Mouse (Mus musculus) liver, adult 2 months (tissue): ENCODE data around the gene Ugcg. TPM values are rescaled to one million over a fixed set of nuclear protein-coding genes. Genes with fewer than 3 reads are reported as not detected.

Source experiments
- DNase-seq: peaks from one replicate; pipeline ENCODE4 v3.0.0-alpha.2; 2011; ENCODE audit warnings: low read depth, low spot score; ENCODE audit errors: extremely low read depth
- H3K27ac ChIP-seq: fragments of 200-500 bp; replicated peaks from 2 replicates; pipeline ENCODE4 v1.5.1; 2012; ENCODE audit warnings: low read depth, mild to moderate bottlenecking, control low read depth, inconsistent platforms, low read length; ENCODE audit not compliant: insufficient read depth
- H3K27me3 ChIP-seq: fragments of 200-500 bp; 2 replicates; pipeline ENCODE4 v1.6.1; 2012; ENCODE audit warnings: mild to moderate bottlenecking, moderate library complexity, low read length, inconsistent platforms; ENCODE audit not compliant: control insufficient read depth, insufficient read depth
- H3K36me3 ChIP-seq: fragments of 200-500 bp; 2 replicates; pipeline ENCODE4 v1.6.1; 2012; ENCODE audit warnings: low read length, inconsistent platforms; ENCODE audit not compliant: control insufficient read depth, insufficient read depth
- H3K4me1 ChIP-seq: fragments of 200-500 bp; 2 replicates; pipeline ENCODE4 v1.6.1; 2011; ENCODE audit warnings: low read length; ENCODE audit not compliant: control insufficient read depth, insufficient read depth
- H3K4me3 ChIP-seq: fragments of 200-500 bp; 2 replicates; pipeline ENCODE4 v1.5.1; 2011; ENCODE audit warnings: low read depth, mild to moderate bottlenecking, control low read depth, low read length, moderate library complexity; ENCODE audit not compliant: insufficient read depth
- H3K79me2 ChIP-seq: fragments of 200-500 bp; 2 replicates; pipeline ENCODE4 v1.6.1; 2012; ENCODE audit warnings: inconsistent platforms, mild to moderate bottlenecking, low read length, moderate library complexity; ENCODE audit not compliant: control insufficient read depth, insufficient read depth
- H3K9ac ChIP-seq: fragments of 200-500 bp; 2 replicates; pipeline ENCODE4 v1.6.1; 2012; ENCODE audit warnings: low read depth, mild to moderate bottlenecking, control low read depth, inconsistent platforms, low read length
- CTCF ChIP-seq: fragments of 200-500 bp; IDR thresholded peaks from 2 replicates; pipeline ENCODE4 v1.5.1; 2011; ENCODE audit warnings: low read depth, low read length, control low read depth
- POLR2A ChIP-seq: fragments of 200-500 bp; IDR thresholded peaks from 2 replicates; pipeline ENCODE4 v1.6.1; 2011; ENCODE audit warnings: low read length, control low read depth; ENCODE audit not compliant: insufficient read depth; ENCODE audit errors: extremely low read depth
- WGBS: fragments of 180-500 bp; shearing (Covaris S2); methylation state at CpG from one replicate; pipeline ENCODE4 v1.1.7; 2018; 5-methylcytosine and 5-hydroxymethylcytosine counted together
- polyA plus RNA-seq: library from polyadenylated mRNA; depleted of rRNA; stranded (reverse); fragments of >200 nt; gene quantifications from 2 replicates; pipeline ENCODE4 v1.2.3, GENCODE M21; 2012; rRNA removed
- total RNA-seq: library from RNA; depleted of rRNA; stranded (reverse); fragments of >200 nt; gene quantifications from 2 replicates; pipeline ENCODE4 v1.2.3, GENCODE M21; 2014; rRNA removed

Gene Ugcg
- total RNA-seq, result 17.1 and 23.0 TPM in 2 replicates
- polyA plus RNA-seq, result 13.9 and 25.4 TPM in 2 replicates

- Histone ChIP-seq H3K36me3 (no peaks in the 10 kb centered on the region), H3K79me2 (peaks cover 16% of the 10 kb centered on the region; the same call in 1 of the 2 replicates), H3K4me1 (peaks cover 10% of the 10 kb centered on the region; the same call in 1 of the 2 replicates), H3K4me3 (peak within 1 kb of the TSS; percentile 81), H3K27ac (peak within 1 kb of the TSS; percentile 42), H3K9ac (peak within 1 kb of the TSS; percentile 85), H3K27me3 (no peaks in the 10 kb centered on the region)
- peak; percentile 48 for DNase-seq
- 2% methylated on average over 87 of the region's 99 CpGs for WGBS
- TF ChIP-seq POLR2A (0 out of 2 replicates have a peak, but pooled peaks have one; percentile 41), CTCF (no peak)
These were observed at the start of gene Ugcg for GRCm38 (mm10) chr4:59188802-59189545. Ugcg (plus strand) TSS chr4:59189257.

GRCm38 (mm10) chr4:59149043-59149442 lies 40.0 kb upstream of the Ugcg start:
- H3K36me3 ChIP-seq, result no peaks in the 10 kb centered on the region

GRCm38 (mm10) chr4:59150907-59151306 lies 38.1 kb upstream of the Ugcg start:
- DNase-seq, result no peak
- TF ChIP-seq CTCF (no peak), POLR2A (no peak)
- Histone ChIP-seq H3K4me1 (no peaks in the 10 kb centered on the region), H3K27me3 (no peaks in the 10 kb centered on the region), H3K4me3 (no peak overlapping the region), H3K36me3 (no peaks in the 10 kb centered on the region), H3K27ac (no peak overlapping the region), H3K9ac (no peak overlapping the region), H3K79me2 (no peaks in the 10 kb centered on the region)
- WGBS, result 57% methylated on average over 5 of the region's 5 CpGs

More at GRCm38 (mm10) chr4:59149043-59149442, 40.0 kb upstream of the Ugcg start:
- Histone ChIP-seq H3K27me3 (no peaks in the 10 kb centered on the region), H3K79me2 (no peaks in the 10 kb centered on the region), H3K9ac (no peak overlapping the region), H3K4me3 (no peak overlapping the region), H3K27ac (no peak overlapping the region), H3K4me1 (no peaks in the 10 kb centered on the region)
- WGBS, result 74% methylated on average over 5 of the region's 5 CpGs
- no peak for DNase-seq
- TF ChIP-seq POLR2A (no peak), CTCF (no peak)

- H3K36me3 ChIP-seq, result no peaks in the 10 kb centered on the region
- no peaks in the 10 kb centered on the region for H3K27me3 ChIP-seq
- no peak overlapping the region for H3K4me3 ChIP-seq
- no peak overlapping the region for H3K27ac ChIP-seq
- H3K79me2 ChIP-seq, result no peaks in the 10 kb centered on the region
- H3K4me1 ChIP-seq, result no peaks in the 10 kb centered on the region
- H3K9ac ChIP-seq, result no peak overlapping the region
- no peak for DNase-seq
- no peak for TF ChIP-seq CTCF
- TF ChIP-seq POLR2A, result no peak
- 79% methylated on average over 1 of the region's 1 CpGs for WGBS
These were observed 37.1 kb upstream of the Ugcg start for GRCm38 (mm10) chr4:59151953-59152352.

- no peak overlapping the region for H3K27ac ChIP-seq
- no peaks in the 10 kb centered on the region for H3K79me2 ChIP-seq
- no peak overlapping the region for H3K9ac ChIP-seq
- H3K27me3 ChIP-seq, result no peaks in the 10 kb centered on the region
- no peaks in the 10 kb centered on the region for H3K36me3 ChIP-seq
- TF ChIP-seq CTCF, result no peak
- TF ChIP-seq POLR2A, result no peak
- H3K4me1 ChIP-seq, result no peaks in the 10 kb centered on the region
- WGBS, result 29% methylated on average over 7 of the region's 7 CpGs
- H3K4me3 ChIP-seq, result no peak overlapping the region
- peak; percentile 29 for DNase-seq
These were observed 32.0 kb upstream of the Ugcg start for GRCm38 (mm10) chr4:59156897-59157592.
